Mouse (Mus musculus): ENCODE measurements around the gene Slc7a9. TPM values are rescaled to one million over a fixed set of nuclear protein-coding genes. Genes with fewer than 3 reads are reported as not detected.

Gene Slc7a9
- polyA plus RNA-seq, 1 experiment from 2014 or later: not detected

DNA sequence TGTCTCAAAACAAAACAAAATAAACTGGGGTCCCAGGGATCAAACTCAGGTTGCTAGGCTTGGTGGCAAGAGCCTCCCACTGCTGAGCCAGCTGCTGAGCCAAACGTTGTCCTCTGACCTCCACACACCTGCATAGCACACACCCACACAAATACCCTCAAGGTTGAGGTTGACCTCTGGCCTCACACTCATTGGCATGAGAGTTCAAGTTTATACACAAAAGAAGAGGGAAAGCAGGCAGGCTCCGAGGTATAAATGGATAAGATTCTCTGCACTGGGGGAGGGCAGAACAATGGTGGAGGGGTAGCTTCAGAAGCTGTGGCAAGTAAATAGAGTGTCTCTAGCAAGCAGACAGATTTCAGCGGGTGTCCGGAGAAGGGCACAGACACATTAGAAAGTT is 1.1 kb upstream of the Slc7a9 start:
- no peaks in the 10 kb centered on the region for H3K9me3 ChIP-seq (ENCODE audit: control insufficient read depth, low read length)
- 40% methylated on average over 4 of the region's 4 CpGs for WGBS
- no peaks in the 10 kb centered on the region for H3K4me1 ChIP-seq (replicated peaks; ENCODE audit: control insufficient read depth, insufficient read depth, low read length)
- H3K4me2 ChIP-seq (replicated peaks; ENCODE audit: low read depth, low read length): no peak overlapping the region
- H3K4me3 ChIP-seq (ENCODE audit: low read depth, low read length): no peak overlapping the region
- no peak overlapping the region for H3K27ac ChIP-seq (ENCODE audit: low read depth, low read length)
- DNase-seq (ENCODE audit: low spot score) (no peak), ATAC-seq (ENCODE audit: low FRiP score) (no peak)
- H3K36me3 ChIP-seq (ENCODE audit: control insufficient read depth, insufficient read depth, low read length): no peaks in the 10 kb centered on the region
- H3K9ac ChIP-seq (ENCODE audit: low read depth, low read length): no peak overlapping the region
- no peaks in the 10 kb centered on the region for H3K27me3 ChIP-seq (ENCODE audit: control insufficient read depth, insufficient read depth, low read length)

DNA sequence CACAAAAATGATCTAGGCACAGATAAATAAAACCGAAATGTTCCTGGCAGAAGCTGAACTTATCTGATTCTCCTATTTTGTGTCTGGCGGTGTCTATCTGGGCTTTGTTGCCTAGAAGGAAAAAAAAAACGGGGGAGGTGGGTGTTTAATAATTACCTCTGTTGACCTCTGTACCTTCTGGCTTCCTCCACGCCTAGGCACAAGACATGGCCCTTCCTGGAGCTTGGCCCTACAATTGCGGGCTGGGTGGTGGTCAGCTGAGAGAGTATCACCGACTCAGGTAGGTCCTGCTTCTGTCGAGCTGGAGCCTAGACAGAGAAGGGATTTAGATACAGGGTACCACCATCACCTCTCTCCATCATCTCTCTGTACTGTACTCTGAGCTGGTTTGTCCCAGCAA is 271 bp downstream of the Slc7a9 start:
- Histone ChIP-seq H3K36me3 (ENCODE audit: control insufficient read depth, insufficient read depth, low read length) (no peaks in the 10 kb centered on the region), H3K4me3 (ENCODE audit: low read depth, low read length) (no peak overlapping the region), H3K4me1 (replicated peaks; ENCODE audit: control insufficient read depth, insufficient read depth, low read length) (no peaks in the 10 kb centered on the region), H3K4me2 (replicated peaks; ENCODE audit: low read depth, low read length) (no peak overlapping the region), H3K27me3 (ENCODE audit: control insufficient read depth, insufficient read depth, low read length) (no peaks in the 10 kb centered on the region), H3K9me3 (ENCODE audit: control insufficient read depth, low read length) (no peaks in the 10 kb centered on the region), H3K9ac (ENCODE audit: low read depth, low read length) (no peak overlapping the region), H3K27ac (ENCODE audit: low read depth, low read length) (no peak overlapping the region)
- DNase-seq (ENCODE audit: low spot score): no peak
- no peak for ATAC-seq (ENCODE audit: low FRiP score)
- 77% methylated on average over 7 of the region's 7 CpGs for WGBS

DNA sequence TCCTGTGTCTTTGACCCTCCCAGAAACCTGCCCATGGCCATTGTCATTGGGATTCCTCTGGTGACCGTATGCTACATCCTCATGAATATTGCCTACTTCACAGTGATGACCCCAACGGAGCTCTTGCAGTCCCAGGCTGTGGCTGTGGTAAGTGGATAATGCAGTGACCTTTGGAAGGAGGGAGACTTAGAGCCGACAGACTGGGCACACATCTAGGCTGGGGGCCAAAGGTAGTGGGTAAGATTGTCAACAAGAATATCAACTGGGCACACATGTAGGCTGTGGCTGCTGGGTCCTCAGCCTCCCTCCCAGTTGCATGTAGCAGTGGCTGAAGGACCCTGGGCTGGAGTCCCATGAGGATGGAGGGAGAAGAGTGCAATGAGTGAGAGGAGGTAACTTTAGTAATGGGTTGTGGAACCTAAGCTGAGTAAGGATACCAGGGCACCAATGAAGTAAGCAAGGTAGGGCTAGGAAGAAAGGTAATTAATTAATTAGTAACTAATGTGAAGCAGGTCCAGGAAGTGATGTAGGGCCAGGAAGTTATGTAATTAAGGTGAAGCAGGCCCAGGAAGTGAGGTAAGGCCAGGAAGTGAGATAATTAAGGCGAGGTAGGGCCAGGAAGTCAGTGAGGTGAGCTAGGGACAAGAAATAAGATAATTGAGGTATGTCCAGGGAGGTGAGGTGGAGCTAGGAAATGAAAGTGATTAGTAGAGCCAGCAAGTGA is 7.7 kb downstream of the Slc7a9 start:
- ATAC-seq (ENCODE audit: low FRiP score) (no peak), DNase-seq (ENCODE audit: low spot score) (no peak)
- H3K4me1 ChIP-seq (replicated peaks; ENCODE audit: control insufficient read depth, insufficient read depth, low read length): no peaks in the 10 kb centered on the region
- H3K27me3 ChIP-seq (ENCODE audit: control insufficient read depth, insufficient read depth, low read length): no peaks in the 10 kb centered on the region
- H3K36me3 ChIP-seq (ENCODE audit: control insufficient read depth, insufficient read depth, low read length): no peaks in the 10 kb centered on the region
- no peak overlapping the region for H3K27ac ChIP-seq (ENCODE audit: low read depth, low read length)
- WGBS: 83% methylated on average over 4 of the region's 4 CpGs
- no peak overlapping the region for H3K9ac ChIP-seq (ENCODE audit: low read depth, low read length)
- H3K9me3 ChIP-seq (ENCODE audit: control insufficient read depth, low read length): no peaks in the 10 kb centered on the region
- H3K4me2 ChIP-seq (replicated peaks; ENCODE audit: low read depth, low read length): no peak overlapping the region
- no peak overlapping the region for H3K4me3 ChIP-seq (ENCODE audit: low read depth, low read length)

DNA sequence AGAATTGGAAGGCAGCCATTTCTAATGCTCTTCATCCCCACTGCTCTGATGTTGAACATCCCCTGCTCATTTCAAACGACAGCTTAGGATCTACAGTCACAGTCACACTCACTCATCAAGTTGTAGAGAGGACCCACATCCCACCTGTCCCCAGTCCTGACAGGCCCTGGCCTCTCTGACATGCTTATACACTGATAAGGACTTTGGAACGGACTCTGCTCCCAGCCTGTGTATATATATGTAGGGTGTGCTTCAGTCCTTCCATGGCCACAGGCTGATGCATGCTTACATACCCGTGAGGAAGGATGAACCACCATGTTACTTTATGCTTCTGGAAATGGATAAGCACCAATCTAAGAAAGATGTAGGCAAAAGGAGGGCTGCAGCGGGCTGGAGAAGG is 12.4 kb downstream of the Slc7a9 start:
- Histone ChIP-seq H3K4me1 (replicated peaks; ENCODE audit: control insufficient read depth, insufficient read depth, low read length) (no peaks in the 10 kb centered on the region), H3K9ac (ENCODE audit: low read depth, low read length) (no peak overlapping the region), H3K9me3 (ENCODE audit: control insufficient read depth, low read length) (no peaks in the 10 kb centered on the region), H3K36me3 (ENCODE audit: control insufficient read depth, insufficient read depth, low read length) (no peaks in the 10 kb centered on the region), H3K27ac (ENCODE audit: low read depth, low read length) (no peak overlapping the region), H3K4me2 (replicated peaks; ENCODE audit: low read depth, low read length) (no peak overlapping the region), H3K27me3 (ENCODE audit: control insufficient read depth, insufficient read depth, low read length) (no peaks in the 10 kb centered on the region), H3K4me3 (ENCODE audit: low read depth, low read length) (no peak overlapping the region)
- ATAC-seq (ENCODE audit: low FRiP score) (no peak), DNase-seq (ENCODE audit: low spot score) (no peak)
- 88% methylated on average over 4 of the region's 4 CpGs for WGBS

DNA sequence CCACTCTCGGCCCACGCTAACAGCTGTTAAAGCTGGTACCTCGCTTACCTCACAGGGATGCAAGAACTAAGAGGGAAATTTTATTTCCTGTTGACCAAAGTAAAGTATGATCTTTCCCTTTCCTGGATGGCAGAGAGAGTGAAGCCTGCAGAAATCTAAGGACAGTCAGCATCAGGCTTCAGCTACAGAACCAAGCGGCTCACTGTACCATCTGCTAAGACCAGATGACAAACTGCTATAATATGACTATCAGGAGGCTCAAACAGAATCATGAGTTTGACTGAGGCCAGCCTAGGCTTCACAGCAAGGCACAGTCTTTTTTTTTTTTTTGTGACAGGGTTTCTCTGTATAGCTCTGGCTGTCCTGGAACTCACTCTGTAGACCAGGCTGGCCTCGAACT is 16.4 kb downstream of the Slc7a9 start:
- Histone ChIP-seq H3K4me1 (replicated peaks; ENCODE audit: control insufficient read depth, insufficient read depth, low read length) (no peaks in the 10 kb centered on the region), H3K9me3 (ENCODE audit: control insufficient read depth, low read length) (no peaks in the 10 kb centered on the region), H3K27me3 (ENCODE audit: control insufficient read depth, insufficient read depth, low read length) (no peaks in the 10 kb centered on the region), H3K36me3 (ENCODE audit: control insufficient read depth, insufficient read depth, low read length) (no peaks in the 10 kb centered on the region), H3K4me2 (replicated peaks; ENCODE audit: low read depth, low read length) (no peak overlapping the region), H3K27ac (ENCODE audit: low read depth, low read length) (no peak overlapping the region), H3K9ac (ENCODE audit: low read depth, low read length) (no peak overlapping the region), H3K4me3 (ENCODE audit: low read depth, low read length) (no peak overlapping the region)
- ATAC-seq (ENCODE audit: low FRiP score): no peak
- WGBS: 93% methylated on average over 5 of the region's 5 CpGs
- no peak for DNase-seq (ENCODE audit: low spot score)

DNA sequence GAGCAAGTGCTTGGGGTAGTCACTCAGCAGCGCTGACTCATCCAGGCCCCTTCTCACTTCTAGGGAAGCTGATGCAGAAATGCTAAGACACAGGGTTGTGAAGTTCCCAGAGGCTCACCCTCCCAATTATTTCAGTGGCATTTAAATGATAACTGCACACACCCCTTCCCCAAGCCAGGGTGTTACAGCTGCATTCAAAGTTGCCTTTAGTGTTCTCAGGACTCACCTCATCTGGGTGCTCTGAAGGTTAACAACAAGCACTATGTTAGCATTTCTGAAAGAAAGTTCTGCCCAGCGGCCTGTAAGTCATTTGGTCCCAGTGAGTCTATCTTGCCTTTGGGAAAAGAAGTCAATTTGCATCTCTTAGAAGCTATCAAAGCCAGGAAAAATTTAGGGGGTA is 19.3 kb downstream of the Slc7a9 start:
- no peaks in the 10 kb centered on the region for H3K27me3 ChIP-seq (ENCODE audit: control insufficient read depth, insufficient read depth, low read length)
- no peaks in the 10 kb centered on the region for H3K36me3 ChIP-seq (ENCODE audit: control insufficient read depth, insufficient read depth, low read length)
- ATAC-seq (ENCODE audit: low FRiP score) (no peak), DNase-seq (ENCODE audit: low spot score) (no peak)
- H3K4me3 ChIP-seq (ENCODE audit: low read depth, low read length): no peak overlapping the region
- H3K4me1 ChIP-seq (replicated peaks; ENCODE audit: control insufficient read depth, insufficient read depth, low read length): no peaks in the 10 kb centered on the region
- 66% methylated on average over 2 of the region's 2 CpGs for WGBS
- H3K9ac ChIP-seq (ENCODE audit: low read depth, low read length): no peak overlapping the region
- H3K9me3 ChIP-seq (ENCODE audit: control insufficient read depth, low read length): no peaks in the 10 kb centered on the region
- no peak overlapping the region for H3K27ac ChIP-seq (ENCODE audit: low read depth, low read length)
- no peak overlapping the region for H3K4me2 ChIP-seq (replicated peaks; ENCODE audit: low read depth, low read length)

DNA sequence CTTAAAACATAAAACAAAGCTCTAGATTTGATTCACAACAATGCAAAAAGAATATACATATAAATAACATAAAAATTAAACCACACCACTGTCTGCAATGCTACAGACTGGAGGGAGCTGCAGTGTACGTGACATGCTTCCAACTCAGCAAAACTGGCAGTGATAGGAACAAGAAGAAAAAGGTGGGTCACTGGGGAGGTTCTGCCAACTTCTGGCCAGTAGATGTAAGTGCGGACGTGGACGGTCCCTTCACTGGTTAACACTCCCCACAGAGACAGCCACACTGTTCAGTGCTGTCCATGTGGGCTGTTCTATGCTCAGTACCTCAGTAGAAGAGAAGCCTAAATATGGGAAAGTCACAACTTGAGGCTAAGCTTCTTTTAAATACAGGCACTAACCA is 22.2 kb downstream of the Slc7a9 start:
- Histone ChIP-seq H3K4me2 (replicated peaks; ENCODE audit: low read depth, low read length) (no peak overlapping the region), H3K27me3 (ENCODE audit: control insufficient read depth, insufficient read depth, low read length) (no peaks in the 10 kb centered on the region), H3K36me3 (ENCODE audit: control insufficient read depth, insufficient read depth, low read length) (no peaks in the 10 kb centered on the region), H3K9me3 (ENCODE audit: control insufficient read depth, low read length) (no peaks in the 10 kb centered on the region), H3K27ac (ENCODE audit: low read depth, low read length) (no peak overlapping the region), H3K9ac (ENCODE audit: low read depth, low read length) (no peak overlapping the region), H3K4me3 (ENCODE audit: low read depth, low read length) (no peak overlapping the region), H3K4me1 (replicated peaks; ENCODE audit: control insufficient read depth, insufficient read depth, low read length) (no peaks in the 10 kb centered on the region)
- DNase-seq (ENCODE audit: low spot score): no peak
- no peak for ATAC-seq (ENCODE audit: low FRiP score)
- WGBS: 46% methylated on average over 4 of the region's 4 CpGs

DNA sequence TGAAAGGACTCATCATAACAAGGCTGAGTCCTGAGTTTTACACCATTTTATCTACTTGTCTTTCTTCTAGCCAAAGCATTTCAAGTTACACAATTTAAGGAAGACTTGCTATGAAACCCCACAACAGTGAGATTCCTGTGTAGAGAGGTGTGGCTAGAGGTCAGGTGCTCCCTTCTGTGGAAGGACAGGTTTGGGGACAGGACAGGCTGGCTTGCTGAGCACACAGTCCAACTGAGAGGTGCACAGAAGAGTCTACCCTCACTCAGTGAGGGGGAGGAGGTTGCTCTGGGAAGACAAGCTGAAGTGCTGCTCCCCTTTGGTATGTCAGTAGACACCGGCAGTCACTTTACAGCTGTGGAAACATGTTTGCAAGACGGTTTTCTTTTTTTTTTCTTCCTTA is 27.9 kb downstream of the Slc7a9 start:
- no peaks in the 10 kb centered on the region for H3K9me3 ChIP-seq (ENCODE audit: control insufficient read depth, low read length)
- H3K27me3 ChIP-seq (ENCODE audit: control insufficient read depth, insufficient read depth, low read length): no peaks in the 10 kb centered on the region
- ATAC-seq (ENCODE audit: low FRiP score): no peak
- 80% methylated on average over 2 of the region's 2 CpGs for WGBS
- no peak overlapping the region for H3K9ac ChIP-seq (ENCODE audit: low read depth, low read length)
- H3K4me2 ChIP-seq (replicated peaks; ENCODE audit: low read depth, low read length): no peak overlapping the region
- no peaks in the 10 kb centered on the region for H3K36me3 ChIP-seq (ENCODE audit: control insufficient read depth, insufficient read depth, low read length)
- no peak overlapping the region for H3K27ac ChIP-seq (ENCODE audit: low read depth, low read length)
- H3K4me3 ChIP-seq (ENCODE audit: low read depth, low read length): no peak overlapping the region
- no peaks in the 10 kb centered on the region for H3K4me1 ChIP-seq (replicated peaks; ENCODE audit: control insufficient read depth, insufficient read depth, low read length)
- no peak for DNase-seq (ENCODE audit: low spot score)

DNA sequence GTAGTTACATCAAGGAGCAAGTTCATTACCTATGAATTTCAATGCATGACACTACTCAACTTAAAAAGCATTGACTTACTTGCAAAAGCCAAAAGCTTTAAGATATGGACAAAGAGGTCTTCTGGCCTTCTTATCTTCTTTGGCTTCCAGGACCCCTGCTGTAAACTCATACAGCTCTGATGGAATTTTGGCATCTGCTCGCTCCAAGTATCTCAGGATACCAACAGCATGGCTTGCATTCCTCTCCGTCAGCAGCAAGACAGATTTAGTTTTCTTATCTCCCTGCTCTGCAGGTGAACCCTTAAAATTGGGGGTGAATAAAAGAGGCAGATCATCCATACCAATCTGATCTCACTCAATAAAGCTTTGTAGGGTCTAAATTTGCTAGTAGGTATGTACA is 36.5 kb downstream of the Slc7a9 start:
- Histone ChIP-seq H3K4me1 (replicated peaks; ENCODE audit: control insufficient read depth, insufficient read depth, low read length) (no peaks in the 10 kb centered on the region), H3K27me3 (ENCODE audit: control insufficient read depth, insufficient read depth, low read length) (no peaks in the 10 kb centered on the region), H3K36me3 (ENCODE audit: control insufficient read depth, insufficient read depth, low read length) (no peaks in the 10 kb centered on the region), H3K4me2 (replicated peaks; ENCODE audit: low read depth, low read length) (no peak overlapping the region), H3K27ac (ENCODE audit: low read depth, low read length) (no peak overlapping the region), H3K4me3 (ENCODE audit: low read depth, low read length) (no peak overlapping the region), H3K9me3 (ENCODE audit: control insufficient read depth, low read length) (no peaks in the 10 kb centered on the region), H3K9ac (ENCODE audit: low read depth, low read length) (no peak overlapping the region)
- ATAC-seq (ENCODE audit: low FRiP score): no peak
- 76% methylated on average over 2 of the region's 2 CpGs for WGBS
- DNase-seq (ENCODE audit: low spot score): no peak
